ENCODE assay signal across 9 mouse cellular contexts in genomic region chr19:55909039-55909438, GRCm38 (mm10).
DNase-seq lines count a peak whose midpoint lies in the region; ATAC-seq and TF ChIP-seq lines count a peak whose summit lies in the region.
"Had no signal": no experiment of that assay in that cellular context is flagged by ENCODE, and none has a peak within 500 bp of the region (broad histone marks: within the 10 kb centered on the region; RNA-seq: fewer than 3 reads in every experiment).

No protein-coding gene starts in this region.

- peak; percentile 58 for DNase-seq in limb, embryonic 11.5 days (ENCODE audit: low spot score)
- no peak for DNase-seq in limb, embryonic 10.5 days (ENCODE audit: low spot score)
- DNase-seq in retina, postnatal 1 day: peak; percentile 55
- no peak for DNase-seq in left cerebral cortex, postnatal 36 days (ENCODE audit: low spot score in 2 of 2)
- DNase-seq in layer of hippocampus, postnatal 10 days (ENCODE audit: low spot score in 2 of 2): no peak

- H3K4me3 ChIP-seq in limb, embryonic 11.5 days (ENCODE audit: low read depth, low read length): no peak overlapping the region
- H3K4me3 ChIP-seq in limb, embryonic 10.5 days: no peak overlapping the region
- H3K4me3 ChIP-seq in bone marrow, adult 2 months (replicated peaks; ENCODE audit: control insufficient read depth, low read depth, low read length): no peak overlapping the region
- H3K4me3 ChIP-seq in hindbrain, embryonic 15.5 days: no peak overlapping the region
- H3K4me3 ChIP-seq in liver, embryonic 12.5 days: no peak overlapping the region
- H3K4me3 ChIP-seq: erythroblast, embryonic 14.5 days had no signal

- 39% methylated on average over 7 of the region's 7 CpGs for WGBS in limb, embryonic 11.5 days
- 43% methylated on average over 7 of the region's 7 CpGs for WGBS in limb, embryonic 10.5 days
- WGBS in bone marrow, adult 2 months: 82% methylated on average over 7 of the region's 7 CpGs
- WGBS in hindbrain, embryonic 15.5 days: 38% methylated on average over 7 of the region's 7 CpGs
- 70% methylated on average over 7 of the region's 7 CpGs for WGBS in liver, embryonic 12.5 days (ENCODE audit: insufficient replicate concordance)

- H3K4me2 ChIP-seq in limb, embryonic 11.5 days (ENCODE audit: low read depth, severe bottlenecking): no peak overlapping the region
- H3K4me2 ChIP-seq in hindbrain, embryonic 15.5 days: no peak overlapping the region
- H3K4me2 ChIP-seq in liver, embryonic 12.5 days: no peak overlapping the region

- peaks cover 7% of the 10 kb centered on the region; the same call in 1 of the 2 replicates for H3K4me1 ChIP-seq in limb, embryonic 11.5 days (ENCODE audit: control insufficient read depth, insufficient read depth, low read length)
- H3K4me1 ChIP-seq in limb, embryonic 10.5 days: peaks cover 34% of the 10 kb centered on the region
- H3K4me1 ChIP-seq in bone marrow, adult 2 months (ENCODE audit: control insufficient read depth, insufficient read depth, low read length): no peaks in the 10 kb centered on the region; the same call in 1 of the 2 replicates
- peaks cover 7% of the 10 kb centered on the region; the same call in 1 of the 2 replicates for H3K4me1 ChIP-seq in hindbrain, embryonic 15.5 days (replicated peaks)
- no peaks in the 10 kb centered on the region for H3K4me1 ChIP-seq in liver, embryonic 12.5 days

- H3K9me3 ChIP-seq in limb, embryonic 11.5 days (ENCODE audit: control insufficient read depth, low read length): no peaks in the 10 kb centered on the region
- H3K9me3 ChIP-seq in limb, embryonic 10.5 days (replicated peaks): no peaks in the 10 kb centered on the region
- H3K9me3 ChIP-seq in hindbrain, embryonic 15.5 days: no peaks in the 10 kb centered on the region
- no peaks in the 10 kb centered on the region; the same call in 1 of the 2 replicates for H3K9me3 ChIP-seq in liver, embryonic 12.5 days (replicated peaks)

- TF ChIP-seq POLR2A in bone marrow, adult 2 months (IDR thresholded peaks at IDR 0.05; ENCODE audit: borderline replicate concordance, control insufficient read depth, low read depth, low read length): no peak

- no peak overlapping the region for H3K9ac ChIP-seq in limb, embryonic 11.5 days (ENCODE audit: low read length)
- no peak overlapping the region for H3K9ac ChIP-seq in hindbrain, embryonic 15.5 days
- H3K9ac ChIP-seq in liver, embryonic 12.5 days: no peak overlapping the region

- H3K27ac ChIP-seq in limb, embryonic 11.5 days (replicated peaks; ENCODE audit: low read depth, low read length): no peak overlapping the region
- no peak overlapping the region for H3K27ac ChIP-seq in limb, embryonic 10.5 days
- H3K27ac ChIP-seq in bone marrow, adult 2 months (ENCODE audit: control insufficient read depth, insufficient read depth, low read depth, low read length, poor library complexity): no peak overlapping the region
- H3K27ac ChIP-seq in hindbrain, embryonic 15.5 days (replicated peaks): no peak overlapping the region
- H3K27ac ChIP-seq in liver, embryonic 12.5 days: no peak overlapping the region

- intact Hi-C loops in left cerebral cortex, postnatal 36 days (cut with DNase I): no loop called here

- TF ChIP-seq CTCF in bone marrow, adult 2 months (IDR thresholded peaks at IDR 0.05; ENCODE audit: control insufficient read depth, insufficient read depth, low read length): peak; percentile 48; the same call in 1 of the 2 replicates

- 0 out of 2 replicates have a peak, but pooled peaks have one; percentile 28 for ATAC-seq in limb, embryonic 11.5 days (ENCODE audit: insufficient number of reproducible peaks, low FRiP score, low TSS enrichment, low read depth)
- ATAC-seq in hindbrain, embryonic 15.5 days (ENCODE audit: low FRiP score, low read depth): peak; percentile 27; the same call in 1 of the 2 replicates
- peak; percentile 70; the same call in 1 of the 2 replicates for ATAC-seq in liver, embryonic 12.5 days

- H3K36me3 ChIP-seq in limb, embryonic 11.5 days (ENCODE audit: control insufficient read depth, insufficient read depth, low read length): peaks cover 15% of the 10 kb centered on the region; the same call in 1 of the 2 replicates
- H3K36me3 ChIP-seq in limb, embryonic 10.5 days: peaks cover 63% of the 10 kb centered on the region
- no peaks in the 10 kb centered on the region for H3K36me3 ChIP-seq in hindbrain, embryonic 15.5 days
- H3K36me3 ChIP-seq in liver, embryonic 12.5 days: peaks cover 28% of the 10 kb centered on the region

- H3K27me3 ChIP-seq in limb, embryonic 11.5 days (ENCODE audit: control insufficient read depth, insufficient read depth, low read length): no peaks in the 10 kb centered on the region
- H3K27me3 ChIP-seq in limb, embryonic 10.5 days (ENCODE audit: low read depth, poor library complexity, severe bottlenecking): no peaks in the 10 kb centered on the region
- no peaks in the 10 kb centered on the region for H3K27me3 ChIP-seq in hindbrain, embryonic 15.5 days
- no peaks in the 10 kb centered on the region; the same call in 1 of the 2 replicates for H3K27me3 ChIP-seq in liver, embryonic 12.5 days (replicated peaks)

Comparison
In these comparisons a context has a peak if more than half of its experiments do, and no peak if none do; other contexts are left out.
1. DNase-seq: peak in limb, embryonic 11.5 days (single experiment) and retina, postnatal 1 day (single experiment); none in limb, embryonic 10.5 days (single experiment), left cerebral cortex, postnatal 36 days (0 of 2) and layer of hippocampus, postnatal 10 days (0 of 2).
2. Peak in every context shown above with its lines, with median percentiles within 50 percentile points of each other: ATAC-seq.